Mouse (Mus musculus): ENCODE data around the gene Poc5.

The Poc5 gene

DNA sequence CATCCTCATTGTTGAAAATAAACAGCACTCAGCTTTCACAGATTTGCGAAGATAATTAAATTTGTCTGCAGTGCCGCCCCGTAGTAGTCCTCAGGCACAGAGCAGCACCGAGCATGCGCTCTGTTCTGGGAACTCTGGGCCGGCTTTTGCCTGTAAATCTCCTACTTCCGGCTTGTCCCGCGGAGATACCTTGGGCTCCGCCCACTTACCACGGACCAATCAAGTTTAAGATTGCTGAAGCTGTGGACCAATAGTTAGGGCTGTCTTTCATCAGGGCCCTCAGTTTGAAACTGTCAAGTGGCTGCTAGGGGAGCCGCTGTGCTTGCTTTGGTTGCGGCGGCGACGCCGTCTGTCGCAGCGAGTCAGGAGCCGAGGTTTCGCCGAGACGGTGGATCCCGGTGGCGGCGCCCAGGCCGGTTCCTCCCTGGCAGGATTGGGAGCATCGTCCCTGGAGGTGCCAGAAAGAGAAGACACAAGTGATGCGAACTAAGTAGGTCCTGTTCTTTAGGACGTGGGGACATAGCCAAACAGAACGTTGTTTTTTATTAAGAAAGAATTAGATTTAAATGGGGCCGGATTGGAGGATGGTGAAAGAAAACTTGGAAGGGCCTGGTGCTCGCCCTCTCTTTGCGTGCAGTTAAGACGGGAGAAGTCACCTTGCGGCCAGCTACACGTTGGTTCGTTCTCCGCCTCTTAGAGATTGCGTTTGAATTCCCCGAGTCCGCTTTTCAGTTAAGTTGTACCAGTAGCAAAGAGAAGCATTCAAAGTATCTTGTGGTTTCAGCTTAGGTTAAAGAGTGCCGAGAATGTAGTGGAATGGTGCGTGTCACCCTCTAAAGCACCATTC is at the start of gene Poc5:
Gene Poc5 (plus strand): TSS at position 253 of the 847 bp plus-strand sequence.
- peak; percentile 97 to 98 for DNase-seq (ENCODE audit: low spot score in 2 of 2)

DNA sequence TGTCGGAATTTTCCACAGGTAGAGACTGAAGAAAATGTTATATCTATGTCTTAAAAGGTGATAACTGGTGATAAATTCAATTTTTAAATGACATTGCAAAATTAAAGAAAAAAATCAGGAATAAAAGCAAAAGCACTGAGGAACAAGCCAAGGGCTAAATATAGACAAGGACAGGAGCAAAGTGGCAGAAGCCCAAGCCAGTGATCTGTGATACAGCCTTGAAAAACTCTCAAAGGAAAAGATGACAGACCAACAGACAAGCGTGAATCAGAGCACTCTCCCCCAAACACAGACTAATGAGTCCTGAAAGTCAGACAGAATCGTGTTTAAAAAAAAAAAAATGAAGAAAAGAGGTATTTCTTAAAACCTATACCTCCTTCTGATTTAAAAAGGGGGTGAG is 46.6 kb upstream of the Poc5 start:
- DNase-seq (ENCODE audit: low spot score in 2 of 2): no peak

DNA sequence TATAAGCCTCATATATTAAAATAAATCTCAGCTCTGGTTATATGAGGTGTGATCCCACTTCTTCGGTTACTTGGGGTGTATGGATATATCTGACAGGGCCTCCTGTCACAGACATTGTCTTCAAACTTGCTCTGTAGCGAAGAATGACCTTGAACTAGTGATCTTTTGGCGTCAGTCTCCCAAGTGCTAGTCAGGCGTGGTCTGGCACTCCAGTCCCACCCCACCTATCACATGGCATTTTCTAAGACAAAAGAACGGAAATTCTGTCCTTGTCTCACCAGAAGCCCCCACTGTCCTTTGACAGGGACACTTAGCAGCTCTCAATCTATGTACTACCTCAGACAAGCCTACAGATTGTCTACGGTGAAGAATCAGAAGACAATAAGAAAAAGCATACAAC is 43.3 kb upstream of the Poc5 start:
- DNase-seq (ENCODE audit: low spot score in 2 of 2): no peak

- no peak for DNase-seq (ENCODE audit: low spot score in 2 of 2)
Measured at GRCm38 (mm10) chr13:96346581-96346980, 41.5 kb upstream of the Poc5 start.

GRCm38 (mm10) chr13:96350207-96350606 is 37.9 kb upstream of the Poc5 start:
- DNase-seq (ENCODE audit: low spot score in 2 of 2): no peak

- DNase-seq (ENCODE audit: low spot score in 2 of 2): no peak
Measured at GRCm38 (mm10) chr13:96351264-96351663, 36.8 kb upstream of the Poc5 start.

GRCm38 (mm10) chr13:96375519-96375918 is 12.6 kb upstream of the Poc5 start:
- no peak for DNase-seq (ENCODE audit: low spot score in 2 of 2)

- no peak for DNase-seq (ENCODE audit: low spot score in 2 of 2)
Measured at GRCm38 (mm10) chr13:96376871-96377270, 11.2 kb upstream of the Poc5 start.

DNA sequence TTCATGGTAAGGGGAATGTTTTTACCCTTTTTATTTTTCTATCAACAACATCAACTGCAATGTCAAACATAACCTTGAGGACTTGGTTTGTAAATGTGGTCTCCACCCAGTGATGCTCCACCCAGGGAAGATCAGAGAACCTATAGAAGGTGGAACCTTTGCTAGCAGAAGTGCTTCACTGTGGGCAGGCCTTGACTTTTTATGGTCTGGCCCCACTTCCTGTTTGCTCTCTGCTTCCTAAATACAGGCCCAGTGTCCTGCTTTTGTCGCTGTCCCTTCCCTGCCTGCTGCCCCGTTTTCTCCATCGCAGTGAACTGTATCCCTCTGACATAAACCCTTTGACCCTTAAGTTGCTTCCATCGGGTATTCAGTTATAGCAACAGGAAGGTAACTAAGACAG is 10.2 kb upstream of the Poc5 start:
- no peak for DNase-seq (ENCODE audit: low spot score in 2 of 2)

DNA sequence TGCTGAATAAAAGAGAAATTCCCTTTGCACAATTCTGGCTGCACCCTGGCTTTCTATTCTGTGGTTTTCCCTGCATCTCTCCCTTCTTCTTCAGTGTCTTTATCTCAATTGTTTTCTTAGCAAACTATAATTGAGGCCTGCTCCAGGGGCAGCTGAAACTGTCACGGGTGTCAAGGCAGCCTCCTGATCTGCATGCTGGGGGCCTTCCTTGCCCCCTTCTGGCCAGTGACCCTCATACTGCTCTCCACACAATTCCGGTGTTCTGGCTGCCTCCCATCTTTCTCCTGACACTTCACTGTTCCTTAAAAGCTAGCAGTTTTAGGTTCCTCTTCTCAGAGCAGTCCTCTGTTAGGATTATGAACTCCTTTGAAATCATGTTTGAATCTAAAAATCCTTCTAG is 1.2 kb downstream of the Poc5 start:
- DNase-seq (ENCODE audit: low spot score in 2 of 2): no peak

DNA sequence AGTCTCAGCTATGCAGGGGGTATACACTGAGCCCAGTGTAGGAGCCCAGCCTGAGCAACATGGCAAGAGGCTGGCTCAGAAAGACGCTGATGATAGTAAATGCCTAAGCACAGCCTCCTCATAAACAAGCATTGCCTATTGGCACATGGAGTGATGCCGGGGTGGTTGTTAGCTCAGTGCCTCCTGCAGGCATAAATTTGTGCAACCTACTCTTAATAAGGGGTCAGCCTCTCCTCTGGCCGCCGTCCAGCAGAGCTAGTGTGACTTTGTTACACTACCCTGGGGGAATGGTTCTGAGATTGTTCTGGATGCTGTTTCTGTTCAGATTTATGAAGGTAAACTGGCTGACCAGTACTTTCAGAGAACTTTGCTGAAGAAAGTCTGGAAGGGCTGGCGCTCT is 13.2 kb downstream of the Poc5 start:
- no peak for DNase-seq (ENCODE audit: low spot score in 2 of 2)

- DNase-seq (ENCODE audit: low spot score in 2 of 2): no peak
Measured at GRCm38 (mm10) chr13:96405518-96405917, 17.4 kb downstream of the Poc5 start.

- no peak for DNase-seq (ENCODE audit: low spot score in 2 of 2)
Measured at GRCm38 (mm10) chr13:96407040-96407439, 18.9 kb downstream of the Poc5 start.

- no peak for DNase-seq (ENCODE audit: low spot score in 2 of 2)
Measured at GRCm38 (mm10) chr13:96408786-96409185, 20.7 kb downstream of the Poc5 start.

- DNase-seq (ENCODE audit: low spot score in 2 of 2): no peak
Measured at GRCm38 (mm10) chr13:96414384-96414783, 26.3 kb downstream of the Poc5 start.

DNA sequence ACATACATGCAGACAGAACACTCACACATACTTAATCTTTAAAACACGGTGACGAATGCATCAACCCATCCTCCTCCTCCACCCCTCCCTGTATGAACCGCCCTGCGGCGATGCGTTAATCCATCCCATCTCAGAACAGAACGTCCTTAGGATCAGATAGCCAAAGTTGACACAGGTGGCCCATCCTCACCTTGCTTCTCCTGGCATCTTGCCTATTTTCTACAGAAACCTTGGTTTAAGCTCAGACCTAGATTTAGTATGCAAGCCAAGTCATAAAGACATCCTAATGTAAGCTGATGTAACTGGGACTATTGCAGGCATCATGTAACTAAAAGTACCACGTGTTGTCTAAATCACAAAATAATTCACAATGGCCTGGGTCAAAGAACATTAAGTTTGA is 28.3 kb downstream of the Poc5 start:
- DNase-seq (ENCODE audit: low spot score in 2 of 2): no peak

DNA sequence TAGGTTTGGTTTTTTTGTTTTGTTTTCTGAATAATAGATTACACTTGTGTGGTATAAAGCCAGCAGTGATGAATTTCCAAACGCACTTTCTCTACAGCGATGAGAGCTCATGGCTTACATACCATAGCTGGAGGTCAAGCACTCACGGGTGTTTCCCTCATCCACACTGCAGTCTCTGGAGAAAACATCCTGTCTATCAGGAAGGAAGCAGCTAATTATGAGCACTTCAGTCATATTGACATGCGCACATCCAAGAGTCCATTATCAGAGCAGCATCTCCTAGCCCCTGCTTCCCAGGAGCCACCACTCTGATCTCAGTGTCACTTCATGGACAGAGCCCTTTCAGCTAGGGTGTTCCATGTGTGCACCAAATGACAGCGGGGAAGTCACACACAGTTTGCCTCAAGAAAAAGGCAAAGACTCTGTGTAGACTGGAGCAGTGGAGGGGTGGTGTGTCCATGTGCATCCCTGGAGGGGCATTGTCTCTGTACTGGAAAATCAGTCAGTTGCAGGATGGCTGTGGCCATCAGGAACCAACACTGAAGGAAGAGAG is 29.2 kb downstream of the Poc5 start:
- DNase-seq (ENCODE audit: low spot score in 2 of 2): no peak

GRCm38 (mm10) chr13:96418487-96418886 is 30.4 kb downstream of the Poc5 start:
- DNase-seq (ENCODE audit: low spot score in 2 of 2): no peak

- DNase-seq (ENCODE audit: low spot score in 2 of 2): no peak
Measured at GRCm38 (mm10) chr13:96421230-96421629, 33.1 kb downstream of the Poc5 start.

DNA sequence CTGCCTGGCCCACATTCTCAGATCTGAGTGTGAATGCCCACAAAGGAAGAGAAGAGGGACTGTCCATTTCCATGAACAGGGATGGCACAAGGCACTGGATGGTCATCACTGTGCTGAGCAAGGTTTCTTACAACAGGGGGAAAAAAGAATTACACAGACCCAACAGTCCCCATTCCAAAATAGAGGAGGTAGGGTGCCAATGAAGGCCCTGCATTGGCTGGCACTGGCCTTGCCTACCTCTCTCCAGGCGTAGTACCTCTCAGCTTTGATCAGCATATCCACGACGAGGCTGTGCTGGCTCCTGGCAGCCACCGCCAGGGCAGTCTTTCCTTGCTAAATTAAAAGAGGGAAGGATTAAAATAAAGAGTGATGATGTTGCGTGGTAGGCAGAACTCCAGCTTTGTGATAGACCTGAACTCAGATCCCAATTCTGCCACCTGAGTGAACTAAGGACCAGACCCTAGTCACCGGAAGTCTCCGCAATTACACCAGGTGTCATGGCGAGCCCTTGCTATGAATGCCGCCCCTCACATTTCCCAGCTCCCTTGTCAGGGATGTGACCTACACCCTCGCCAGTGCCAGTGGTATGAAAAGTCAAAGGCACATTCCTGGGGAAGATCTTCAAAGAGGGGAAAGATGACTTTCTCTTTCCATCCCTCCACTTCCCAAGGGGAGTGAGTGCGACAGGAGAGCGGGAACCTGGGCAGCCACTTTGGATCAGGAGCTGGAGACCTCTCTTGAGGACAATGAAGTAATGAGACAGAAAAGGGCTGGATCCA is 36.6 kb downstream of the Poc5 start:
- no peak for DNase-seq (ENCODE audit: low spot score in 2 of 2)

GRCm38 (mm10) chr13:96426044-96426443 is 38.0 kb downstream of the Poc5 start:
- no peak for DNase-seq (ENCODE audit: low spot score in 2 of 2)

GRCm38 (mm10) chr13:96428531-96428930 is 40.4 kb downstream of the Poc5 start:
- DNase-seq (ENCODE audit: low spot score in 2 of 2): no peak

Data from thymus, postnatal 10 days (tissue).